Mouse (Mus musculus) neural tube, embryonic 15.5 days (tissue): ENCODE data around the gene Psat1. TPM values are rescaled to one million over a fixed set of nuclear protein-coding genes. Genes with fewer than 3 reads are reported as not detected.

Source experiments
- ATAC-seq: fragments of 200-750 bp; cut with Nextera tagmentation; 2 replicates; pipeline ENCODE4 v1.8.0; 2017; ENCODE audit warnings: mild to moderate bottlenecking, moderate TSS enrichment, moderate library complexity; ENCODE audit not compliant: low FRiP score
- H3K27ac ChIP-seq: fragments of 300-500 bp; sonication (generic); replicated peaks from 2 replicates; pipeline ENCODE4 v1.5.1; 2015; ENCODE audit warnings: mild to moderate bottlenecking, inconsistent platforms
- H3K27me3 ChIP-seq: fragments of 300-500 bp; sonication (generic); replicated peaks from 2 replicates; pipeline ENCODE4 v1.6.1; 2015; ENCODE audit warnings: inconsistent platforms
- H3K36me3 ChIP-seq: fragments of 300-500 bp; sonication (generic); 2 replicates; pipeline ENCODE4 v1.6.1; 2015; ENCODE audit warnings: inconsistent platforms
- H3K4me1 ChIP-seq: fragments of 300-500 bp; sonication (generic); 2 replicates; pipeline ENCODE4 v1.6.1; 2015; ENCODE audit warnings: inconsistent platforms
- H3K4me2 ChIP-seq: fragments of 300-500 bp; sonication (generic); 2 replicates; pipeline ENCODE4 v1.6.1; 2015; ENCODE audit warnings: inconsistent platforms, mild to moderate bottlenecking, moderate library complexity
- H3K4me3 ChIP-seq: fragments of 300-500 bp; sonication (generic); replicated peaks from 2 replicates; pipeline ENCODE4 v1.5.1; 2015; ENCODE audit warnings: mild to moderate bottlenecking, inconsistent platforms
- H3K9ac ChIP-seq: fragments of 300-500 bp; sonication (generic); replicated peaks from 2 replicates; pipeline ENCODE4 v1.6.1; 2015; ENCODE audit warnings: mild to moderate bottlenecking, inconsistent platforms
- H3K9me3 ChIP-seq: fragments of 300-500 bp; sonication (generic); replicated peaks from 2 replicates; pipeline ENCODE4 v1.6.1; 2016; ENCODE audit warnings: inconsistent platforms
- WGBS: fragments of 180-500 bp; shearing (Covaris S2); methylation state at CpG from one replicate; pipeline ENCODE4 v1.1.7; 2015; ENCODE audit warnings: mixed read lengths; 5-methylcytosine and 5-hydroxymethylcytosine counted together
- polyA plus RNA-seq: library from polyadenylated mRNA; unstranded; fragments of >200 nt; fragmentation: Nextera tagmentation; extraction: Ambion mirVana; gene quantifications from 2 replicates; pipeline ENCODE4 v1.2.1, GENCODE M21; 2015

Psat1 gene
- polyA plus RNA-seq, 1 experiment from 2014 or later = 61.6 TPM

DNA sequence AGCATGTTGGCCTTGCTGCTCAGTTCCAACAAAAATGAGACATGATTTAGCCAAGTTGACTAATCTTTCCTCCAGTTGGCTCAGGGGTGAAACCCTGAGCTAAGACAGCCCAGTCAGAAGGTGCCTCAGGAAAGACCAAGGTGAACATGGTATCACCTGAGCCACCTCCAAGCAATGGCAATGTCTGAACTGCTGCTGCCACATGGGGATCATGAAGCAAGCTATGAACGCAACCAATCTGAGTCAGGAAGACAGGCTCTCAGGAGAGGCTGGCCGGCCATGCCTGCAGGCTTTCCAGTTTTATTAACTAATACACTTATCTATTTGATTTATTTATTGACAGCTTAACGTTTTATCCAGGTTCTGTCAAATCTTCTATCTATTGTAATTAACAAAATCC is 51.5 kb downstream of the Psat1 start:
- no peak overlapping the region for H3K4me3 ChIP-seq
- H3K27me3 ChIP-seq = no peaks in the 10 kb centered on the region
- H3K4me2 ChIP-seq = no peak overlapping the region
- 77% methylated on average over 3 of the region's 3 CpGs for WGBS
- ATAC-seq = no peak
- no peak overlapping the region for H3K9ac ChIP-seq
- no peaks in the 10 kb centered on the region for H3K9me3 ChIP-seq
- H3K27ac ChIP-seq = no peak overlapping the region
- H3K4me1 ChIP-seq = no peaks in the 10 kb centered on the region
- no peaks in the 10 kb centered on the region for H3K36me3 ChIP-seq

GRCm38 (mm10) chr19:15892146-15892545 is 55.0 kb downstream of the Psat1 start:
- WGBS = 96% methylated on average over 4 of the region's 4 CpGs
- H3K4me2 ChIP-seq = no peak overlapping the region
- no peak for ATAC-seq
- no peaks in the 10 kb centered on the region for H3K27me3 ChIP-seq
- H3K27ac ChIP-seq = no peak overlapping the region
- no peaks in the 10 kb centered on the region for H3K9me3 ChIP-seq
- H3K36me3 ChIP-seq = no peaks in the 10 kb centered on the region
- H3K9ac ChIP-seq = no peak overlapping the region
- no peak overlapping the region for H3K4me3 ChIP-seq
- H3K4me1 ChIP-seq = no peaks in the 10 kb centered on the region

DNA sequence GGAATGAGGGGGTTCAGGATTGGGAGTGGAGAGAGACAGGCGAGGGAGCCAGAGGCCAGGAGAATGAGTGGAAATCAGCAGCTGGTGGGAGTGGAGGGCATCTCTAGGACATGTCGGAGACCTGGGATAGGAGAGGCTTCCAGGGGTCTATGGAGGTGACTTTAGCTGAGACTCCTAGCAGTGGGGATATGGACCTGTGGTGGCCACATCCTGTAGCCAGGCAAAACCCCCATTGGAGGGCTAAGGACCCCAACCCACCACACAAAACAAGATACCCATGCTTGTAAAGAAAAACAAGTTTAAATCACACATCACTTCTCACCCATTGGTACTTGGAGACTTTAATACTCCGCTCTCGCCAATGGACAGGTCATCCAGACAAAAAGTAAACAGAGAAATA is 58.7 kb downstream of the Psat1 start:
- Histone ChIP-seq H3K4me3 (no peak overlapping the region), H3K9me3 (0 out of 2 replicates have a peak, but pooled peaks cover 4% of the 10 kb centered on the region), H3K27ac (no peak overlapping the region), H3K4me2 (no peak overlapping the region), H3K4me1 (no peaks in the 10 kb centered on the region), H3K36me3 (no peaks in the 10 kb centered on the region), H3K9ac (no peak overlapping the region), H3K27me3 (no peaks in the 10 kb centered on the region)
- 96% methylated on average over 4 of the region's 4 CpGs for WGBS
- no peak for ATAC-seq

DNA sequence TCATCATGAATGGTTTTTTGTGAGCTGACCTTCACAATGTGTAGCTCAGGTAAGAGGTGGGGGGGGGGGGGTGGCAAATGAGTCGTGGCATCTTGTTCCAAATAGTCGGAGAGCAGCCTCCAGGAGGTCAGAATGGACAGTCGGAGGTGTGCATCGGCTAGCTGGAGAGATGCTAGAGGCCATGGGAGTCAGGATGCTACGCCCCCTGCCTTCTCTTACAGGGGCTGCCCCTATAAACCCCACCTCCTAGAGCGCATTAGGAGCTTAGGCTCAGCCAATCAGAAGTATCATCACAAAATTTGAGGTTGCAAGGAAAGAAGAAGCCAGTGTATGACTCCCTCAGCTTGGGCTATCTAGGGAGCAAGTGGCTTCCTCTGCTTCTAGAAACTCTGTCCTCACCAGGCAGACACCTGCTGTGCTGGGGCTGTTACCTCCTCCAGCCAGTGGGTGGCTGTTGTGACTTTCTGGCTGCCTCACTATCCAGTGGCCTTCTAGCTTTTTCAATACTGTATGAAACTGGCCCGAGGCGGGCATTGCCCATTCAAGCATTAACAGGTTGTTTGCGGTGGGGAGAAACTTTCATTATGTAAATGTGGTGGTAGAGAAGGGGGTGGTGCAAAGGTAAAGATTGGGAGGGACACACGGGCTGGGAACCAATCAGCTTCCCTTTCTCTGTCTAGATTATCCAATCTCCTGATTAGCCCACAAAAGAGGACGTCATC is 64.3 kb downstream of the Psat1 start:
- ATAC-seq = no peak
- Histone ChIP-seq H3K9me3 (0 out of 2 replicates have a peak, but pooled peaks cover 4% of the 10 kb centered on the region), H3K4me3 (no peak overlapping the region), H3K27me3 (no peaks in the 10 kb centered on the region), H3K27ac (no peak overlapping the region), H3K9ac (no peak overlapping the region), H3K4me1 (peaks cover 8% of the 10 kb centered on the region; the same call in 1 of the 2 replicates), H3K36me3 (no peaks in the 10 kb centered on the region), H3K4me2 (no peak overlapping the region)
- 77% methylated on average over 11 of the region's 11 CpGs for WGBS

DNA sequence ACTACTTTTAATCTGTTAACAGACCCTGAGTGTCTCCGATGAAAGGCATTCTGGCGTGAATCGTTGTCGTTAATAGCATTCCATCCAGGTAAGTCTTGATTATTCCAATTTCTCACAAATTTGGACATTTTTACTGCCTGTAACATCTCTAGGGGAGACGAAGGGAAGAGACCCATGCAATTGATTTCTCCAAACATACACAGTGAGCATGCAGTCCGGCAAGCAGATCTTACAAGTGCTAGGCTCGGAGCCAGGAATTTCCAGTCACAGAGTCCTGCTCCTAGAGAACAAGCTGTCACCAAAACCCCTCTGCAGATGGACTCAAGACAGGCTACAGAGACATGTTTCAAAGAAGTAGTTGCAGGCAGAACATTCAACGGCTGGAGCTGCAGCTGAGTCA is 66.4 kb downstream of the Psat1 start:
- Histone ChIP-seq H3K36me3 (no peaks in the 10 kb centered on the region), H3K4me3 (no peak overlapping the region), H3K27me3 (0 out of 2 replicates have a peak, but pooled peaks cover 5% of the 10 kb centered on the region), H3K4me2 (no peak overlapping the region), H3K27ac (0 out of 2 replicates have a peak overlapping the region, but pooled peaks have one; percentile 14), H3K4me1 (peaks cover 8% of the 10 kb centered on the region; the same call in 1 of the 2 replicates), H3K9me3 (no peaks in the 10 kb centered on the region), H3K9ac (no peak overlapping the region)
- ATAC-seq = peak; percentile 61
- WGBS = 54% methylated on average over 8 of the region's 8 CpGs

DNA sequence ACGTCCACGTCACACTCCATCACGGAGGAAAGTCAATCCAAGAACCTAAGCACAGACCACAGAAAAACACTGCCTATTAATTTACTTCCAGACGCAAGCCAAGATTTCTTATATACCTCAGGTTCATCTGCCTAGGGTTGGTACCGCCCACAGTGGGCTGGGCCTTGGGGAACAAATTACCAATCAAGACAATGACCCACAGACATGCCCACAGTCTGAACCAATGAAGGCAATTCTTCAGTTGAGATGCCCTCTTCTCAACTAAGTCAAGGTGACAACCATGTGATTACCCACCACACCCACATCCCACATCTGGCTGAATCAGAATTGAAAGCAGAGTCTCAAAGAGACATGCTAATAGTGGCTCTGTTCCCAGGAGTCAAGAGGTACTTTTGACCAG is 67.9 kb downstream of the Psat1 start:
- ATAC-seq = no peak
- no peak overlapping the region for H3K9ac ChIP-seq
- H3K4me1 ChIP-seq = peaks cover 8% of the 10 kb centered on the region; the same call in 1 of the 2 replicates
- H3K4me3 ChIP-seq = no peak overlapping the region
- H3K36me3 ChIP-seq = no peaks in the 10 kb centered on the region
- H3K27ac ChIP-seq = no peak overlapping the region
- WGBS = 96% methylated on average over 5 of the region's 5 CpGs
- H3K4me2 ChIP-seq = no peak overlapping the region
- H3K27me3 ChIP-seq = 0 out of 2 replicates have a peak, but pooled peaks cover 8% of the 10 kb centered on the region
- no peaks in the 10 kb centered on the region for H3K9me3 ChIP-seq

DNA sequence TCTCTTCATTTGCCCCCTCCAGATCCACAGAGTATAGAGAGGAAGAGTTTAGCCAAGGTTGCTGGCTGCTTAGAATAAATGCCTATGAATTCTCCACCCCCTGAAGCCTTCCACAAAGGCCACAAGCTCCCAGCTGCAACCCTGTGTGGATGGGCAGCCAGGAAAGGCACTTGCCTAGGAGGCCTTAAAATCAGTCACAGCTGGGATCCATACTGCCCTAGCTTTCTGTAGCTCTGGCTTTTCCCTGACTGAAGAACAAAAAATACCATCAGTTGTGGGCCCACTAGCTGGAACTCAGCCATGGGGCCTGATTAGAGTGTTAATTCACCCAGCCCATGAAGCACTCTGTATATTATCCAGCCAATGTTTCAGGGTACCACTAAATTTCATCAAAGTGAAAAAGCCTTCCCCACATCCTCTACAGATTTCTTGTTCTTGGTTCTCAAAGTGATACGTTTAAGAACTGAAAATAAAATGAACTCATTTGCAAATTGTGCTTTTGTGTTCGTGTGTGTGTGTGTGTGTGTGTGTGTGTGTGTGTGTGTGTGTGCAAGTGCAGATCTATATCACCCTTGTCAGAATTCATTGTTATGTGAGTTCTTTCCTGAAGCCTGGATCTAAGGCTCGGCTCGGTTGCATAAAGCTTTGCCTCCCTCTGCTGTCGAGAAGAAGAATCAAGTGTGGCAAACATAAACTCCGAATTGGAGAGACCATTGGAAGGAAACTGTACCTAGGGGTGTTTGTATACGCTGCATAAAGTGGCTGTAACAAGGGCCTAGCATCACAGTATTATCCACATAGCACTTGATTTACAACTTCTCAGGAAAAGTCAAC is 78.1 kb downstream of the Psat1 start:
- Histone ChIP-seq H3K27ac (0 out of 2 replicates have a peak overlapping the region, but pooled peaks have one; percentile 9), H3K9ac (no peak overlapping the region), H3K36me3 (no peaks in the 10 kb centered on the region), H3K27me3 (0 out of 2 replicates have a peak, but pooled peaks cover 3% of the 10 kb centered on the region), H3K4me3 (no peak overlapping the region), H3K9me3 (no peaks in the 10 kb centered on the region), H3K4me2 (no peak overlapping the region), H3K4me1 (peaks cover 19% of the 10 kb centered on the region)
- 12% methylated on average over 7 of the region's 7 CpGs for WGBS
- ATAC-seq = peak; percentile 64; the same call in 1 of the 2 replicates

- H3K9ac ChIP-seq = no peak overlapping the region
- H3K27ac ChIP-seq = no peak overlapping the region
- no peaks in the 10 kb centered on the region for H3K9me3 ChIP-seq
- no peaks in the 10 kb centered on the region for H3K36me3 ChIP-seq
- H3K4me3 ChIP-seq = no peak overlapping the region
- WGBS = 30% methylated on average over 4 of the region's 4 CpGs
- H3K4me1 ChIP-seq = peaks cover 19% of the 10 kb centered on the region
- H3K27me3 ChIP-seq = 0 out of 2 replicates have a peak, but pooled peaks cover 3% of the 10 kb centered on the region
- no peak for ATAC-seq
- no peak overlapping the region for H3K4me2 ChIP-seq
These were observed 80.3 kb downstream of the Psat1 start for GRCm38 (mm10) chr19:15866851-15867250.

DNA sequence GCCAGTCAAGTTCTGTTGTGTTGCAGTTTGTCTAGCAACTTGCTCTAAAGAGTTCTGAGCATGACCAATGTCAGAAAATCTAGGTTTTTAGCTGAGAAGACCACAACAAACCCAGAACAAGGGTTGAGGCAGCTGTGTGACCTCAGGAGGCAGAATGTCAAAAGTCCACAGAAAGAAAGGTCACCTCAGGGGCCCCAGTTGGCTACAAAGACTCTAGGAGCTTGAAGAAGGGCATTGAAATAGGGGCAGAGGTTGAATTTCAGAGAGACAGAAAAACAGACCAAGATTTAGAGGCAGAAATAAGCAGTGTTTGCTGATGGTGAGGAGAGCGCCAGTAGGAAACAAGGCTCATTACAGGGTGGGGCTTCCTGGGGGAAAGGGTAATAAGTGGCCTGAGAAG is 81.0 kb downstream of the Psat1 start:
- no peak for ATAC-seq
- no peaks in the 10 kb centered on the region for H3K36me3 ChIP-seq
- H3K27me3 ChIP-seq = 0 out of 2 replicates have a peak, but pooled peaks cover 3% of the 10 kb centered on the region
- no peaks in the 10 kb centered on the region for H3K9me3 ChIP-seq
- 50% methylated on average over 1 of the region's 1 CpGs for WGBS
- H3K9ac ChIP-seq = no peak overlapping the region
- H3K4me3 ChIP-seq = no peak overlapping the region
- no peak overlapping the region for H3K4me2 ChIP-seq
- H3K4me1 ChIP-seq = peaks cover 19% of the 10 kb centered on the region
- H3K27ac ChIP-seq = no peak overlapping the region

GRCm38 (mm10) chr19:15865431-15865830 is 81.7 kb downstream of the Psat1 start:
- no peak for ATAC-seq
- no peak overlapping the region for H3K27ac ChIP-seq
- H3K9me3 ChIP-seq = no peaks in the 10 kb centered on the region

GRCm38 (mm10) chr19:15864129-15864528 is 83.0 kb downstream of the Psat1 start:
- Histone ChIP-seq H3K4me2 (no peak overlapping the region), H3K27ac (no peak overlapping the region), H3K4me3 (no peak overlapping the region), H3K4me1 (peaks cover 19% of the 10 kb centered on the region), H3K27me3 (no peaks in the 10 kb centered on the region), H3K36me3 (no peaks in the 10 kb centered on the region), H3K9me3 (no peaks in the 10 kb centered on the region), H3K9ac (no peak overlapping the region)
- 85% methylated on average over 2 of the region's 2 CpGs for WGBS
- ATAC-seq = no peak

More at GRCm38 (mm10) chr19:15865431-15865830, 81.7 kb downstream of the Psat1 start:
- Histone ChIP-seq H3K4me1 (peaks cover 19% of the 10 kb centered on the region), H3K27me3 (0 out of 2 replicates have a peak, but pooled peaks cover 3% of the 10 kb centered on the region), H3K4me2 (no peak overlapping the region), H3K36me3 (no peaks in the 10 kb centered on the region), H3K9ac (no peak overlapping the region), H3K4me3 (no peak overlapping the region)
